Mouse (Mus musculus): ENCODE results near the gene Dnal4. TPM values are rescaled to one million over a fixed set of nuclear protein-coding genes. Genes with fewer than 3 reads are reported as not detected.

The Dnal4 gene
- polyA plus RNA-seq, 1 experiment: 66.8 TPM

GRCm38 (mm10) chr15:79801646-79802045 is 24.0 kb upstream of the Dnal4 start:
- TF ChIP-seq SRF (IDR thresholded peaks at IDR 0.05; ENCODE audit: control insufficient read depth, insufficient read length, low read depth) (no peak), REST (IDR thresholded peaks at IDR 0.05; ENCODE audit: insufficient read depth, insufficient read length) (no peak), MYOD1 (IDR thresholded peaks at IDR 0.05; ENCODE audit: control insufficient read depth in 1 of 3, insufficient read length in 2 of 3, low read depth in 2 of 3) (no peak), MYOG (IDR thresholded peaks at IDR 0.05; ENCODE audit: control insufficient read depth in 1 of 3, insufficient read depth in 1 of 3, insufficient read length in 2 of 3, low read depth in 2 of 3) (no peak), TCF12 (IDR thresholded peaks at IDR 0.05; ENCODE audit: insufficient read depth, poor library complexity, severe bottlenecking) (no peak), TCF3 (IDR thresholded peaks at IDR 0.05; ENCODE audit: insufficient read length, low read depth) (no peak), POLR2A (IDR thresholded peaks at IDR 0.05; ENCODE audit: insufficient read length, low read depth) (no peak), POLR2AphosphoS2 (IDR thresholded peaks at IDR 0.05; ENCODE audit: insufficient read length, low read depth) (no peak), E2F4 (IDR thresholded peaks at IDR 0.05; ENCODE audit: insufficient read depth) (no peak)
- no peak overlapping the region for H3ac ChIP-seq (ENCODE audit: control insufficient read depth, insufficient read length)
- H3K4me2 ChIP-seq (ENCODE audit: low read depth): no peak overlapping the region
- no peak overlapping the region for H3K4me3 ChIP-seq
- H3K79me2 ChIP-seq (ENCODE audit: control insufficient read depth, insufficient read depth): no peaks in the 10 kb centered on the region
- no peaks in the 10 kb centered on the region for H3K36me3 ChIP-seq (ENCODE audit: control insufficient read depth, insufficient read depth)
- peaks cover 4% of the 10 kb centered on the region for H3K27me3 ChIP-seq (ENCODE audit: control insufficient read depth, insufficient read depth, insufficient read length)

- Histone ChIP-seq H3K4me2 (ENCODE audit: low read depth) (no peak overlapping the region), H3K4me3 (no peak overlapping the region), H3ac (ENCODE audit: control insufficient read depth, insufficient read length) (no peak overlapping the region), H3K36me3 (ENCODE audit: control insufficient read depth, insufficient read depth) (no peaks in the 10 kb centered on the region), H3K79me2 (ENCODE audit: control insufficient read depth, insufficient read depth) (no peaks in the 10 kb centered on the region), H3K27me3 (ENCODE audit: control insufficient read depth, insufficient read depth, insufficient read length) (peaks cover 4% of the 10 kb centered on the region)
- TF ChIP-seq SRF (IDR thresholded peaks at IDR 0.05; ENCODE audit: control insufficient read depth, insufficient read length, low read depth) (no peak), POLR2AphosphoS2 (IDR thresholded peaks at IDR 0.05; ENCODE audit: insufficient read length, low read depth) (no peak), TCF12 (IDR thresholded peaks at IDR 0.05; ENCODE audit: insufficient read depth, poor library complexity, severe bottlenecking) (no peak), MYOG (IDR thresholded peaks at IDR 0.05; ENCODE audit: control insufficient read depth in 1 of 3, insufficient read depth in 1 of 3, insufficient read length in 2 of 3, low read depth in 2 of 3) (no peak), REST (IDR thresholded peaks at IDR 0.05; ENCODE audit: insufficient read depth, insufficient read length) (no peak), TCF3 (IDR thresholded peaks at IDR 0.05; ENCODE audit: insufficient read length, low read depth) (no peak), CEBPB (IDR thresholded peaks at IDR 0.05; ENCODE audit: insufficient read depth, poor library complexity, severe bottlenecking) (no peak), E2F4 (IDR thresholded peaks at IDR 0.05; ENCODE audit: insufficient read depth) (no peak), MYOD1 (IDR thresholded peaks at IDR 0.05; ENCODE audit: control insufficient read depth in 1 of 3, insufficient read length in 2 of 3, low read depth in 2 of 3) (no peak), USF1 (IDR thresholded peaks at IDR 0.05; ENCODE audit: low read depth) (no peak), MAX (IDR thresholded peaks at IDR 0.05; ENCODE audit: low read depth) (no peak), POLR2A (IDR thresholded peaks at IDR 0.05; ENCODE audit: insufficient read length, low read depth) (no peak)
Observed at GRCm38 (mm10) chr15:79800701-79801100, 23.1 kb upstream of the Dnal4 start.

DNA sequence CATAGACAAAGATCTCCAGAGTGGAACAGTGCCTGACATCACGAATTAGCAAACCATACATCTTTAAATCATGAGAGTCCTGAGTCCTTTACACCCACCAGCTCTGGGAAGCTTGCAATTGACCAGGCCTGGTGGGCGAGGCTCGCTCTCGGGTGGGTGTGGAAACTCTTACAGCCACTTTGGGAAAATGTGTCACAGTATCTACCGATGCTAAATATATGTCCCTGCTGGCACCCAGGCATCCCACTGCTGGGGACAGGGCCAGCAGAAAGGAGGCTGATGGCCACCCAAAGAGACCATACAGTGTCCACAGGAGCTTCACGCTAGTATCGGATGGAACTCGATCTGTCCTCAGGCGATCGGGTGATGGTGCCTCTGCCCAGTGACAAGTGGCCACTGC is 20.9 kb upstream of the Dnal4 start:
- Histone ChIP-seq H3ac (ENCODE audit: control insufficient read depth, insufficient read length) (no peak overlapping the region), H3K4me3 (no peak overlapping the region), H3K79me2 (ENCODE audit: control insufficient read depth, insufficient read depth) (no peaks in the 10 kb centered on the region), H3K27me3 (ENCODE audit: control insufficient read depth, insufficient read depth, insufficient read length) (no peaks in the 10 kb centered on the region), H3K4me2 (ENCODE audit: low read depth) (peak overlapping the region; percentile 34), H3K36me3 (ENCODE audit: control insufficient read depth, insufficient read depth) (no peaks in the 10 kb centered on the region)
- TF ChIP-seq MYOG (IDR thresholded peaks at IDR 0.05; ENCODE audit: control insufficient read depth in 1 of 3, insufficient read depth in 1 of 3, insufficient read length in 2 of 3, low read depth in 2 of 3) (peak in 1 of 3 experiments; percentile 14), USF1 (IDR thresholded peaks at IDR 0.05; ENCODE audit: low read depth) (no peak)

DNA sequence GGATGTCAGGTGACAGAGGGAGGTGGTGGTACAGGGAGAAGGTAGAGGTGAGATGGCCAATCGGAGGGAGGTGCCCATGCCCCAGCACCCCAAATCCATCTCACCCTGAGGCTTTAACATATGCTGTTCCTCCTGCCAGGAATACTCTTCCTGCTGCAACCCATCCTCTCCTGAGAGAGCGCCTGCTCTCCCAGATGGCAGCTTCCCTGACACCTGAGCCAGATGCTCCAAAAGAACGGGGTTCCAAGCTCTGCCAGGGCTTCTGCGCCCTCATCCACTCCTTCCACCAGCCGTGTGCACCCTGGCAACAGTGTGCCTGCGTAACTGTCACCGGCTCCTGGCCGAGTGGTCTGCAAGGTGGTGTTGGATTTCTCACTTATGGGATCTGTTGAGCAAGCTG is 20.0 kb upstream of the Dnal4 start:
- Histone ChIP-seq H3K27me3 (ENCODE audit: control insufficient read depth, insufficient read depth, insufficient read length) (no peaks in the 10 kb centered on the region), H3K79me2 (ENCODE audit: control insufficient read depth, insufficient read depth) (no peaks in the 10 kb centered on the region), H3ac (ENCODE audit: control insufficient read depth, insufficient read length) (no peak overlapping the region), H3K4me2 (ENCODE audit: low read depth) (no peak overlapping the region), H3K36me3 (ENCODE audit: control insufficient read depth, insufficient read depth) (no peaks in the 10 kb centered on the region), H3K4me3 (no peak overlapping the region)
- TF ChIP-seq TCF12 (IDR thresholded peaks at IDR 0.05; ENCODE audit: insufficient read depth, poor library complexity, severe bottlenecking): no peak
- TF ChIP-seq REST (IDR thresholded peaks at IDR 0.05; ENCODE audit: insufficient read depth, insufficient read length): no peak
- TF ChIP-seq SRF (IDR thresholded peaks at IDR 0.05; ENCODE audit: control insufficient read depth, insufficient read length, low read depth): no peak
- no peak for TF ChIP-seq MYOD1 (IDR thresholded peaks at IDR 0.05; ENCODE audit: control insufficient read depth in 1 of 3, insufficient read length in 2 of 3, low read depth in 2 of 3)
- TF ChIP-seq MAX (IDR thresholded peaks at IDR 0.05; ENCODE audit: low read depth): no peak
- no peak for TF ChIP-seq USF1 (IDR thresholded peaks at IDR 0.05; ENCODE audit: low read depth)
- TF ChIP-seq TCF3 (IDR thresholded peaks at IDR 0.05; ENCODE audit: insufficient read length, low read depth): no peak
- TF ChIP-seq POLR2AphosphoS2 (IDR thresholded peaks at IDR 0.05; ENCODE audit: insufficient read length, low read depth): no peak
- no peak for TF ChIP-seq MYOG (IDR thresholded peaks at IDR 0.05; ENCODE audit: control insufficient read depth in 1 of 3, insufficient read depth in 1 of 3, insufficient read length in 2 of 3, low read depth in 2 of 3)
- TF ChIP-seq POLR2A (IDR thresholded peaks at IDR 0.05; ENCODE audit: insufficient read length, low read depth): no peak

DNA sequence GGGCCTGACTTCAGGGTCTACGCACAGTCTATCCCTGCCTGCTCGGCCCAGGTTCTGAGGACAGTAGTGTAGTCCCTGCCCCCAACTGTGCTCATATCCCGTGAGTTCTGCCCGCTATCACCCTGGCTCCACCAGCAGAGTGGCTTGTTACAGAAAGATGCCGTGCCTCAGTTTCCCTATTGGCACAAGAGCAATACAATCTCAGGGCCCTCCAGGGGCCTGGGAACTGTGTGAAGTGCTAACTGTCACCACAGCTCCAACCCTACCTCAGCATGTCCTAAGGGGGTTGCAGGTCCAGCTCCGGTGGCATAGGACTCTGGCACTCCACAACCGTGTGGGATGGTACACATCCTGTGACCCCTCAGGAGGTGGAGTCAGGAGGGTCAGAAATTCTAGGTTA is 19.4 kb upstream of the Dnal4 start:
- TF ChIP-seq MYOG (IDR thresholded peaks at IDR 0.05; ENCODE audit: control insufficient read depth in 1 of 3, insufficient read depth in 1 of 3, insufficient read length in 2 of 3, low read depth in 2 of 3) (no peak), MYOD1 (IDR thresholded peaks at IDR 0.05; ENCODE audit: control insufficient read depth in 1 of 3, insufficient read length in 2 of 3, low read depth in 2 of 3) (no peak), POLR2A (IDR thresholded peaks at IDR 0.05; ENCODE audit: insufficient read length, low read depth) (no peak), CEBPB (IDR thresholded peaks at IDR 0.05; ENCODE audit: insufficient read depth, poor library complexity, severe bottlenecking) (no peak), USF1 (IDR thresholded peaks at IDR 0.05; ENCODE audit: low read depth) (no peak), TCF3 (IDR thresholded peaks at IDR 0.05; ENCODE audit: insufficient read length, low read depth) (no peak), POLR2AphosphoS2 (IDR thresholded peaks at IDR 0.05; ENCODE audit: insufficient read length, low read depth) (no peak), MAX (IDR thresholded peaks at IDR 0.05; ENCODE audit: low read depth) (no peak), TCF12 (IDR thresholded peaks at IDR 0.05; ENCODE audit: insufficient read depth, poor library complexity, severe bottlenecking) (no peak), E2F4 (IDR thresholded peaks at IDR 0.05; ENCODE audit: insufficient read depth) (no peak), SRF (IDR thresholded peaks at IDR 0.05; ENCODE audit: control insufficient read depth, insufficient read length, low read depth) (no peak), REST (IDR thresholded peaks at IDR 0.05; ENCODE audit: insufficient read depth, insufficient read length) (no peak)
- Histone ChIP-seq H3K27me3 (ENCODE audit: control insufficient read depth, insufficient read depth, insufficient read length) (no peaks in the 10 kb centered on the region), H3K4me3 (no peak overlapping the region), H3K4me2 (ENCODE audit: low read depth) (no peak overlapping the region), H3K36me3 (ENCODE audit: control insufficient read depth, insufficient read depth) (no peaks in the 10 kb centered on the region), H3K79me2 (ENCODE audit: control insufficient read depth, insufficient read depth) (no peaks in the 10 kb centered on the region), H3ac (ENCODE audit: control insufficient read depth, insufficient read length) (no peak overlapping the region)

Data from myocyte (in vitro differentiated cells).